Mouse (Mus musculus): Measurements from ENCODE around the gene Letm1. TPM values are rescaled to one million over a fixed set of nuclear protein-coding genes. Genes with fewer than 3 reads are reported as not detected.

The Letm1 gene
- polyA plus RNA-seq, 1 experiment from 2014 or later: 69.5 TPM

- H3K9me3 ChIP-seq (ENCODE audit: control insufficient read depth, low read length): no peaks in the 10 kb centered on the region
- H3K4me3 ChIP-seq (ENCODE audit: low read depth, low read length): peak overlapping the region; percentile 89
- H3K9ac ChIP-seq (replicated peaks; ENCODE audit: low read depth, low read length): peak overlapping the region; percentile 87
- 6% methylated on average over 11 of the region's 11 CpGs for WGBS
- H3K4me1 ChIP-seq (ENCODE audit: control insufficient read depth, insufficient read depth, low read length): peaks cover 15% of the 10 kb centered on the region; the same call in 1 of the 2 replicates
- peak overlapping the region; percentile 86 for H3K27ac ChIP-seq (ENCODE audit: low read depth, low read length)
- H3K4me2 ChIP-seq (ENCODE audit: low read depth, low read length): peak overlapping the region; percentile 79
- H3K27me3 ChIP-seq (ENCODE audit: control insufficient read depth, insufficient read depth, low read length): no peaks in the 10 kb centered on the region
- peaks cover 10% of the 10 kb centered on the region; the same call in 1 of the 2 replicates for H3K36me3 ChIP-seq (ENCODE audit: control insufficient read depth, insufficient read depth, low read length)
- ATAC-seq (ENCODE audit: low read depth): no peak
Measured at GRCm38 (mm10) chr5:33781964-33782344, 663 bp downstream of the Letm1 start.

- ATAC-seq (ENCODE audit: low read depth): no peak
Measured at GRCm38 (mm10) chr5:33777195-33777594, 5.4 kb downstream of the Letm1 start.

GRCm38 (mm10) chr5:33743481-33743880 is 39.1 kb downstream of the Letm1 start:
- H3K4me1 ChIP-seq (ENCODE audit: control insufficient read depth, insufficient read depth, low read length): no peaks in the 10 kb centered on the region
- no peaks in the 10 kb centered on the region for H3K27me3 ChIP-seq (ENCODE audit: control insufficient read depth, insufficient read depth, low read length)
- no peak overlapping the region for H3K4me2 ChIP-seq (ENCODE audit: low read depth, low read length)
- ATAC-seq (ENCODE audit: low read depth): no peak
- H3K9me3 ChIP-seq (ENCODE audit: control insufficient read depth, low read length): no peaks in the 10 kb centered on the region
- H3K27ac ChIP-seq (ENCODE audit: low read depth, low read length): no peak overlapping the region
- no peak overlapping the region for H3K9ac ChIP-seq (replicated peaks; ENCODE audit: low read depth, low read length)
- peaks cover 62% of the 10 kb centered on the region for H3K36me3 ChIP-seq (ENCODE audit: control insufficient read depth, insufficient read depth, low read length)
- 95% methylated on average over 8 of the region's 8 CpGs for WGBS
- H3K4me3 ChIP-seq (ENCODE audit: low read depth, low read length): no peak overlapping the region

More at GRCm38 (mm10) chr5:33777195-33777594, 5.4 kb downstream of the Letm1 start:
- H3K27me3 ChIP-seq (ENCODE audit: control insufficient read depth, insufficient read depth, low read length): no peaks in the 10 kb centered on the region
- peaks cover 11% of the 10 kb centered on the region; the same call in 1 of the 2 replicates for H3K4me1 ChIP-seq (ENCODE audit: control insufficient read depth, insufficient read depth, low read length)
- H3K4me2 ChIP-seq (ENCODE audit: low read depth, low read length): no peak overlapping the region
- peaks cover 23% of the 10 kb centered on the region; the same call in 1 of the 2 replicates for H3K36me3 ChIP-seq (ENCODE audit: control insufficient read depth, insufficient read depth, low read length)
- H3K27ac ChIP-seq (ENCODE audit: low read depth, low read length): no peak overlapping the region
- H3K9me3 ChIP-seq (ENCODE audit: control insufficient read depth, low read length): no peaks in the 10 kb centered on the region
- no peak overlapping the region for H3K4me3 ChIP-seq (ENCODE audit: low read depth, low read length)
- H3K9ac ChIP-seq (replicated peaks; ENCODE audit: low read depth, low read length): no peak overlapping the region

- WGBS: 93% methylated on average over 4 of the region's 4 CpGs
- H3K27me3 ChIP-seq (ENCODE audit: control insufficient read depth, insufficient read depth, low read length): no peaks in the 10 kb centered on the region
- H3K9me3 ChIP-seq (ENCODE audit: control insufficient read depth, low read length): no peaks in the 10 kb centered on the region
- H3K4me2 ChIP-seq (ENCODE audit: low read depth, low read length): no peak overlapping the region
- no peak overlapping the region for H3K27ac ChIP-seq (ENCODE audit: low read depth, low read length)
- no peak overlapping the region for H3K9ac ChIP-seq (replicated peaks; ENCODE audit: low read depth, low read length)
- H3K4me3 ChIP-seq (ENCODE audit: low read depth, low read length): no peak overlapping the region
- no peak for ATAC-seq (ENCODE audit: low read depth)
- no peaks in the 10 kb centered on the region for H3K4me1 ChIP-seq (ENCODE audit: control insufficient read depth, insufficient read depth, low read length)
- H3K36me3 ChIP-seq (ENCODE audit: control insufficient read depth, insufficient read depth, low read length): peaks cover 46% of the 10 kb centered on the region
Measured at GRCm38 (mm10) chr5:33740548-33740947, 42.1 kb downstream of the Letm1 start.

- no peaks in the 10 kb centered on the region for H3K27me3 ChIP-seq (ENCODE audit: control insufficient read depth, insufficient read depth, low read length)
- H3K9me3 ChIP-seq (ENCODE audit: control insufficient read depth, low read length): no peaks in the 10 kb centered on the region
- H3K36me3 ChIP-seq (ENCODE audit: control insufficient read depth, insufficient read depth, low read length): peaks cover 27% of the 10 kb centered on the region
- no peak overlapping the region for H3K9ac ChIP-seq (replicated peaks; ENCODE audit: low read depth, low read length)
- no peak overlapping the region for H3K27ac ChIP-seq (ENCODE audit: low read depth, low read length)
- ATAC-seq (ENCODE audit: low read depth): no peak
- no peak overlapping the region for H3K4me3 ChIP-seq (ENCODE audit: low read depth, low read length)
- no peak overlapping the region for H3K4me2 ChIP-seq (ENCODE audit: low read depth, low read length)
- no peaks in the 10 kb centered on the region for H3K4me1 ChIP-seq (ENCODE audit: control insufficient read depth, insufficient read depth, low read length)
Measured at GRCm38 (mm10) chr5:33738341-33738740, 44.3 kb downstream of the Letm1 start.

GRCm38 (mm10) chr5:33737903-33738321 is 44.7 kb downstream of the Letm1 start:
- 0 out of 2 replicates have a peak, but pooled peaks have one; percentile 44 for ATAC-seq (ENCODE audit: low read depth)
- 23% methylated on average over 7 of the region's 7 CpGs for WGBS
- no peaks in the 10 kb centered on the region for H3K27me3 ChIP-seq (ENCODE audit: control insufficient read depth, insufficient read depth, low read length)
- H3K4me1 ChIP-seq (ENCODE audit: control insufficient read depth, insufficient read depth, low read length): no peaks in the 10 kb centered on the region
- H3K27ac ChIP-seq (ENCODE audit: low read depth, low read length): no peak overlapping the region
- H3K4me3 ChIP-seq (ENCODE audit: low read depth, low read length): no peak overlapping the region
- H3K9me3 ChIP-seq (ENCODE audit: control insufficient read depth, low read length): no peaks in the 10 kb centered on the region
- H3K9ac ChIP-seq (replicated peaks; ENCODE audit: low read depth, low read length): no peak overlapping the region
- H3K4me2 ChIP-seq (ENCODE audit: low read depth, low read length): no peak overlapping the region
- peaks cover 22% of the 10 kb centered on the region for H3K36me3 ChIP-seq (ENCODE audit: control insufficient read depth, insufficient read depth, low read length)

GRCm38 (mm10) chr5:33736230-33736629 is 46.4 kb downstream of the Letm1 start:
- no peaks in the 10 kb centered on the region for H3K4me1 ChIP-seq (ENCODE audit: control insufficient read depth, insufficient read depth, low read length)
- H3K9me3 ChIP-seq (ENCODE audit: control insufficient read depth, low read length): no peaks in the 10 kb centered on the region
- 0 out of 2 replicates have a peak, but pooled peaks cover 6% of the 10 kb centered on the region for H3K36me3 ChIP-seq (ENCODE audit: control insufficient read depth, insufficient read depth, low read length)
- no peaks in the 10 kb centered on the region for H3K27me3 ChIP-seq (ENCODE audit: control insufficient read depth, insufficient read depth, low read length)
- WGBS: 61% methylated on average over 9 of the region's 9 CpGs
- H3K4me2 ChIP-seq (ENCODE audit: low read depth, low read length): no peak overlapping the region
- ATAC-seq (ENCODE audit: low read depth): no peak
- no peak overlapping the region for H3K9ac ChIP-seq (replicated peaks; ENCODE audit: low read depth, low read length)
- no peak overlapping the region for H3K27ac ChIP-seq (ENCODE audit: low read depth, low read length)
- no peak overlapping the region for H3K4me3 ChIP-seq (ENCODE audit: low read depth, low read length)

- H3K27ac ChIP-seq (ENCODE audit: low read depth, low read length): no peak overlapping the region
- H3K36me3 ChIP-seq (ENCODE audit: control insufficient read depth, insufficient read depth, low read length): no peaks in the 10 kb centered on the region
Measured at GRCm38 (mm10) chr5:33735412-33736092, 47.1 kb downstream of the Letm1 start.

GRCm38 (mm10) chr5:33733837-33734236 is 48.8 kb downstream of the Letm1 start:
- H3K9me3 ChIP-seq (ENCODE audit: control insufficient read depth, low read length): no peaks in the 10 kb centered on the region
- H3K27me3 ChIP-seq (ENCODE audit: control insufficient read depth, insufficient read depth, low read length): no peaks in the 10 kb centered on the region
- no peaks in the 10 kb centered on the region; the same call in 1 of the 2 replicates for H3K36me3 ChIP-seq (ENCODE audit: control insufficient read depth, insufficient read depth, low read length)
- H3K9ac ChIP-seq (replicated peaks; ENCODE audit: low read depth, low read length): no peak overlapping the region
- 93% methylated on average over 12 of the region's 12 CpGs for WGBS
- ATAC-seq (ENCODE audit: low read depth): no peak
- no peaks in the 10 kb centered on the region for H3K4me1 ChIP-seq (ENCODE audit: control insufficient read depth, insufficient read depth, low read length)
- no peak overlapping the region for H3K27ac ChIP-seq (ENCODE audit: low read depth, low read length)
- no peak overlapping the region for H3K4me2 ChIP-seq (ENCODE audit: low read depth, low read length)
- H3K4me3 ChIP-seq (ENCODE audit: low read depth, low read length): no peak overlapping the region

More at GRCm38 (mm10) chr5:33735412-33736092, 47.1 kb downstream of the Letm1 start:
- H3K4me2 ChIP-seq (ENCODE audit: low read depth, low read length): no peak overlapping the region
- no peaks in the 10 kb centered on the region for H3K4me1 ChIP-seq (ENCODE audit: control insufficient read depth, insufficient read depth, low read length)
- no peaks in the 10 kb centered on the region for H3K27me3 ChIP-seq (ENCODE audit: control insufficient read depth, insufficient read depth, low read length)
- WGBS: 93% methylated on average over 16 of the region's 16 CpGs
- no peak overlapping the region for H3K4me3 ChIP-seq (ENCODE audit: low read depth, low read length)
- no peaks in the 10 kb centered on the region for H3K9me3 ChIP-seq (ENCODE audit: control insufficient read depth, low read length)
- ATAC-seq (ENCODE audit: low read depth): no peak
- no peak overlapping the region for H3K9ac ChIP-seq (replicated peaks; ENCODE audit: low read depth, low read length)
